Comparison of ENCODE assay signal across 22 mouse cellular contexts in genomic region chr7:117263126-117263525, GRCm38 (mm10).
DNase-seq lines count a peak whose midpoint lies in the region; ATAC-seq lines count a peak whose summit lies in the region.
"Had no signal": no experiment of that assay in that cellular context is flagged by ENCODE, and none has a peak within 500 bp of the region (broad histone marks: within the 10 kb centered on the region; RNA-seq: fewer than 3 reads in every experiment).

No protein-coding gene starts in this region.

- WGBS in heart, embryonic 12.5 days = 87% methylated on average over 12 of the region's 12 CpGs
- 57% methylated on average over 12 of the region's 12 CpGs for WGBS in kidney, embryonic 14.5 days
- 49% methylated on average over 12 of the region's 12 CpGs for WGBS in limb, embryonic 12.5 days
- 62% methylated on average over 12 of the region's 12 CpGs for WGBS in limb, embryonic 10.5 days
- 86% methylated on average over 12 of the region's 12 CpGs for WGBS in heart, embryonic 11.5 days (ENCODE audit: insufficient replicate concordance)

- no peaks in the 10 kb centered on the region for H3K27me3 ChIP-seq in heart, embryonic 12.5 days (replicated peaks)
- H3K27me3 ChIP-seq in kidney, embryonic 14.5 days (ENCODE audit: control insufficient read depth, insufficient read depth, low read length) = no peaks in the 10 kb centered on the region
- H3K27me3 ChIP-seq in limb, embryonic 12.5 days = peaks cover 4% of the 10 kb centered on the region; the same call in 1 of the 2 replicates
- H3K27me3 ChIP-seq in limb, embryonic 10.5 days (ENCODE audit: low read depth, poor library complexity, severe bottlenecking) = no peaks in the 10 kb centered on the region
- no peaks in the 10 kb centered on the region for H3K27me3 ChIP-seq in heart, embryonic 11.5 days (ENCODE audit: control insufficient read depth, insufficient read depth, low read length)
- H3K27me3 ChIP-seq: embryonic facial prominence, embryonic 12.5 days; forebrain, embryonic 13.5 days; forebrain, embryonic 15.5 days had no signal

- H3K4me1 ChIP-seq in heart, embryonic 12.5 days (replicated peaks) = 0 out of 2 replicates have a peak, but pooled peaks cover 5% of the 10 kb centered on the region
- H3K4me1 ChIP-seq in kidney, embryonic 14.5 days (ENCODE audit: control insufficient read depth, insufficient read depth, low read length) = no peaks in the 10 kb centered on the region
- peaks cover 33% of the 10 kb centered on the region for H3K4me1 ChIP-seq in limb, embryonic 12.5 days (replicated peaks)
- peaks cover 51% of the 10 kb centered on the region for H3K4me1 ChIP-seq in limb, embryonic 10.5 days
- H3K4me1 ChIP-seq in heart, embryonic 11.5 days (ENCODE audit: control insufficient read depth, insufficient read depth, low read length) = no peaks in the 10 kb centered on the region; the same call in 1 of the 2 replicates

- ATAC-seq in heart, embryonic 12.5 days (ENCODE audit: insufficient number of reproducible peaks, low FRiP score) = no peak
- ATAC-seq in kidney, embryonic 14.5 days (ENCODE audit: low FRiP score, low TSS enrichment) = no peak
- no peak for ATAC-seq in limb, embryonic 12.5 days (ENCODE audit: insufficient number of reproducible peaks, insufficient read depth, low FRiP score, low TSS enrichment, low read depth)
- ATAC-seq in heart, embryonic 11.5 days (replicated peaks; ENCODE audit: insufficient number of reproducible peaks, low FRiP score, low TSS enrichment) = no peak
- ATAC-seq: CD4-positive, CD25-positive, alpha-beta regulatory T cell, adult 4 months; forebrain, embryonic 13.5 days; forebrain, embryonic 15.5 days had no signal

- no peak overlapping the region for H3K4me2 ChIP-seq in heart, embryonic 12.5 days
- H3K4me2 ChIP-seq in kidney, embryonic 14.5 days (replicated peaks; ENCODE audit: low read depth, low read length) = no peak overlapping the region
- H3K4me2 ChIP-seq in limb, embryonic 12.5 days = 0 out of 2 replicates have a peak overlapping the region, but pooled peaks have one; percentile 3
- H3K4me2 ChIP-seq in heart, embryonic 11.5 days = no peak overlapping the region
- H3K4me2 ChIP-seq: embryonic facial prominence, embryonic 12.5 days; forebrain, embryonic 13.5 days; forebrain, embryonic 15.5 days had no signal

- H3K9me3 ChIP-seq in heart, embryonic 12.5 days (replicated peaks) = no peaks in the 10 kb centered on the region
- H3K9me3 ChIP-seq in kidney, embryonic 14.5 days (ENCODE audit: control insufficient read depth, low read length) = no peaks in the 10 kb centered on the region
- no peaks in the 10 kb centered on the region for H3K9me3 ChIP-seq in limb, embryonic 12.5 days
- no peaks in the 10 kb centered on the region for H3K9me3 ChIP-seq in limb, embryonic 10.5 days (replicated peaks)
- H3K9me3 ChIP-seq in heart, embryonic 11.5 days (replicated peaks; ENCODE audit: control insufficient read depth, low read length) = no peaks in the 10 kb centered on the region
- H3K9me3 ChIP-seq: embryonic facial prominence, embryonic 10.5 days; embryonic facial prominence, embryonic 12.5 days; forebrain, embryonic 13.5 days; forebrain, embryonic 15.5 days had no signal

- H3K36me3 ChIP-seq in heart, embryonic 12.5 days = no peaks in the 10 kb centered on the region
- no peaks in the 10 kb centered on the region for H3K36me3 ChIP-seq in kidney, embryonic 14.5 days (ENCODE audit: control insufficient read depth, insufficient read depth, low read length)
- H3K36me3 ChIP-seq in limb, embryonic 12.5 days = no peaks in the 10 kb centered on the region
- H3K36me3 ChIP-seq in limb, embryonic 10.5 days = no peaks in the 10 kb centered on the region
- H3K36me3 ChIP-seq in heart, embryonic 11.5 days (ENCODE audit: control insufficient read depth, insufficient read depth, low read length) = no peaks in the 10 kb centered on the region
- H3K36me3 ChIP-seq: embryonic facial prominence, embryonic 10.5 days; embryonic facial prominence, embryonic 12.5 days; forebrain, embryonic 15.5 days; G1E had no signal

- no peak overlapping the region for H3K9ac ChIP-seq in heart, embryonic 12.5 days
- H3K9ac ChIP-seq in kidney, embryonic 14.5 days (ENCODE audit: low read depth, low read length) = no peak overlapping the region
- H3K9ac ChIP-seq in limb, embryonic 12.5 days (replicated peaks) = no peak overlapping the region
- no peak overlapping the region for H3K9ac ChIP-seq in heart, embryonic 11.5 days (ENCODE audit: low read depth, low read length)
- H3K9ac ChIP-seq: embryonic facial prominence, embryonic 12.5 days; forebrain, embryonic 13.5 days; forebrain, embryonic 15.5 days had no signal

- H3K4me3 ChIP-seq in heart, embryonic 12.5 days = no peak overlapping the region
- H3K4me3 ChIP-seq in kidney, embryonic 14.5 days (ENCODE audit: low read length) = no peak overlapping the region
- no peak overlapping the region for H3K4me3 ChIP-seq in limb, embryonic 12.5 days (replicated peaks)
- H3K4me3 ChIP-seq in limb, embryonic 10.5 days = no peak overlapping the region
- H3K4me3 ChIP-seq in heart, embryonic 11.5 days (ENCODE audit: low read depth, low read length) = no peak overlapping the region
- H3K4me3 ChIP-seq: embryonic facial prominence, embryonic 10.5 days; embryonic facial prominence, embryonic 12.5 days; forebrain, embryonic 13.5 days; forebrain, embryonic 15.5 days had no signal

- DNase-seq in heart, adult 11 months = peak; percentile 65
- DNase-seq in kidney, postnatal 10 days = peak; percentile 13
- no peak for DNase-seq in limb, embryonic 10.5 days (ENCODE audit: low spot score)
- DNase-seq: adrenal gland, adult 2 months; adrenal gland, postnatal 10 days; adrenal gland, postnatal 25 days; B cell, adult 2 months; cerebellum, adult 11-12 months; cerebellum, adult 2 months; cerebellum, adult 9-10 months; cerebellum, postnatal 10 days; cerebellum, postnatal 25 days had no signal

- no peak overlapping the region for H3K27ac ChIP-seq in heart, embryonic 12.5 days (ENCODE audit: poor library complexity, severe bottlenecking)
- H3K27ac ChIP-seq in kidney, embryonic 14.5 days (ENCODE audit: low read depth, low read length) = no peak overlapping the region
- no peak overlapping the region for H3K27ac ChIP-seq in limb, embryonic 12.5 days
- no peak overlapping the region for H3K27ac ChIP-seq in limb, embryonic 10.5 days
- no peak overlapping the region for H3K27ac ChIP-seq in heart, embryonic 11.5 days (ENCODE audit: low read depth, low read length)
- H3K27ac ChIP-seq: embryonic facial prominence, embryonic 10.5 days; embryonic facial prominence, embryonic 12.5 days; forebrain, embryonic 13.5 days; forebrain, embryonic 15.5 days had no signal
